Mouse (Mus musculus) monocyte, adult 2 months (primary cell): ENCODE measurements around the gene Rce1.
"Not testable (repeated sequence)": the region's sequence is repeated elsewhere in the genome, so short reads cannot be mapped to it uniquely, and the experiment has no call there.

ENCODE experiments used
- DNase-seq, 2 experiments: peaks; one replicate each; pipeline ENCODE4 v3.0.0; 2022; ENCODE audit warnings: low spot score in 2 of 2, low read depth in 1 of 2

Rce1 gene

GRCm38 (mm10) chr19:4613464-4614304, 11.8 kb downstream of the Rce1 start:
- DNase-seq = no peak

- DNase-seq = no peak
Observed at GRCm38 (mm10) chr19:4612181-4612961, 13.1 kb downstream of the Rce1 start.

- no peak for DNase-seq
Observed at GRCm38 (mm10) chr19:4610109-4610508, 15.3 kb downstream of the Rce1 start.

GRCm38 (mm10) chr19:4608511-4608910, 16.9 kb downstream of the Rce1 start:
- DNase-seq = no peak

- no peak for DNase-seq
Observed at GRCm38 (mm10) chr19:4607406-4607805, 18.0 kb downstream of the Rce1 start.

- no peak for DNase-seq
Observed at GRCm38 (mm10) chr19:4605654-4606053, 19.8 kb downstream of the Rce1 start.

- DNase-seq = no peak
Observed at GRCm38 (mm10) chr19:4603801-4604723, 21.4 kb downstream of the Rce1 start.

GRCm38 (mm10) chr19:4602459-4602858, 23.0 kb downstream of the Rce1 start:
- no peak for DNase-seq

GRCm38 (mm10) chr19:4596071-4596470, 29.4 kb downstream of the Rce1 start:
- no peak for DNase-seq

GRCm38 (mm10) chr19:4593792-4594522, 31.5 kb downstream of the Rce1 start:
- no peak for DNase-seq

- no peak for DNase-seq
Observed at GRCm38 (mm10) chr19:4590025-4590424, 35.4 kb downstream of the Rce1 start.

GRCm38 (mm10) chr19:4589081-4589480, 36.4 kb downstream of the Rce1 start:
- no peak for DNase-seq

- DNase-seq = no peak
Observed at GRCm38 (mm10) chr19:4588430-4588829, 37.0 kb downstream of the Rce1 start.

GRCm38 (mm10) chr19:4587426-4587825, 38.0 kb downstream of the Rce1 start:
- DNase-seq = no peak

GRCm38 (mm10) chr19:4586783-4587182, 38.7 kb downstream of the Rce1 start:
- not testable (repeated sequence) for DNase-seq

- DNase-seq = no peak
Observed at GRCm38 (mm10) chr19:4583856-4584255, 41.6 kb downstream of the Rce1 start.

GRCm38 (mm10) chr19:4579296-4579695, 46.1 kb downstream of the Rce1 start:
- DNase-seq = no peak

GRCm38 (mm10) chr19:4578799-4579198, 46.6 kb downstream of the Rce1 start:
- no peak for DNase-seq

GRCm38 (mm10) chr19:4573241-4573640, 52.2 kb downstream of the Rce1 start:
- DNase-seq = no peak
